Mouse (Mus musculus) CH12.LX (cell line): ENCODE data around the gene Zfp777.

Source experiments
- CTCF ChIP-seq, 2 experiments: IDR thresholded peaks in 1 of 2; conservative IDR thresholded peaks in 1 of 2; 2 replicates each; pipeline ENCODE4 v1.5.1; 2011 to 2012; ENCODE audit warnings: low read depth in 2 of 2, low read length in 2 of 2, improper control_type of control experiment in 1 of 2, inconsistent platforms in 1 of 2, mild to moderate bottlenecking in 1 of 2, moderate library complexity in 1 of 2
- EP300 ChIP-seq: IDR thresholded peaks from 2 replicates; pipeline ENCODE4 v1.6.1; 2011; ENCODE audit warnings: low read length, improper control_type of control experiment
- POLR2A ChIP-seq: IDR thresholded peaks from 2 replicates; pipeline ENCODE4 v1.6.1; 2011; ENCODE audit warnings: low read depth, mild to moderate bottlenecking, improper control_type of control experiment, low read length
- USF1 ChIP-seq: IDR thresholded peaks from 2 replicates; pipeline ENCODE4 v1.6.1; 2014; ENCODE audit warnings: low read depth, mild to moderate bottlenecking, inconsistent platforms, low read length, improper control_type of control experiment

- TF ChIP-seq USF1, result no peak
- no peak for TF ChIP-seq CTCF (conservative IDR thresholded peaks at IDR 0.05 in 1 of 2, IDR thresholded peaks at IDR 0.05 in 1 of 2; ENCODE audit: low read depth in 2 of 2, low read length in 2 of 2)
- no peak for TF ChIP-seq EP300
- no peak for TF ChIP-seq POLR2A
Measured at GRCm38 (mm10) chr6:48081952-48082351, 33.2 kb upstream of the Zfp777 start.
